Mouse (Mus musculus): ENCODE data around the gene Mettl21a.
"Not testable (repeated sequence)": the region's sequence is repeated elsewhere in the genome, so short reads cannot be mapped to it uniquely, and the experiment has no call there.

Mettl21a gene

DNA sequence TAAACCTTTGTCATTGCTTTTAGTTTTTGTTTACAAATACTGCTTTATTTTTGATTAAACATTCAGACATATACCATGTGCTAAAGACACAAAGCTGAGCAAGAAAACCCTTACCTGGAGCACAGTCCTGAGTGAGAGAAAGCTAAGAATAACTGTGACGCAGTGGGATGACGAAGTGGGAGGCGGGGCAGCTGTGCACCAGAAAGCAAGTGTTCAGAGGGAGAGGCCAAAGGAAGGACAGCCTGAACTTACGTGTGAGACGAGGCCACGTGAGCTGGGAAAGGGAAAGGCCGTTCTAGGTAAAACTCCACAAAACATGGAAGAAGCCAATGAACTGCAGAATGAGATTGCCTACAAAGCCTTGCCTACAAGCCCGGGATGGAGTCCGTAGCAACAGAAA is 7.1 kb downstream of the Mettl21a start:
- DNase-seq: no peak

- DNase-seq: no peak
Measured at GRCm38 (mm10) chr1:64609145-64609544, 7.9 kb downstream of the Mettl21a start.

DNA sequence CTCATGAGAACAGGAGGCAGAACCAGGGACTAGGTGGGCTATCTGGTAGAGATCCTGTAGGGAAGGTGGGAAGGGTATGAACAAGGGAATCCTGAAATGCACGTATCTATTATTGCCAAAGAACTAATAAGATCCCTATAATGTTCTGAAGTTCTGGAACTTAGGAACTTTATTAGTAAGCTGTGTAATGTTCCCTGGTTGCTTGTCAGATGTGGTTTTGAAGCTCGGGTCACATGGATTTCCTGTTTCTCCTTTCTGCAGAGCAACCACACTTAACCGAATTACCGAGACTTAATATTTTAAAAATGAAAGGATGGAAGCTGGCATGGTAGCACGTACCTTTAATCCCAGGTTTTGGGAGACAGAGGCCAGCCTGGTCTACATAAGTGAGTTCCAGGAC is 13.7 kb downstream of the Mettl21a start:
- DNase-seq: no peak

- DNase-seq: no peak
Measured at GRCm38 (mm10) chr1:64601242-64601842, 15.7 kb downstream of the Mettl21a start.

DNA sequence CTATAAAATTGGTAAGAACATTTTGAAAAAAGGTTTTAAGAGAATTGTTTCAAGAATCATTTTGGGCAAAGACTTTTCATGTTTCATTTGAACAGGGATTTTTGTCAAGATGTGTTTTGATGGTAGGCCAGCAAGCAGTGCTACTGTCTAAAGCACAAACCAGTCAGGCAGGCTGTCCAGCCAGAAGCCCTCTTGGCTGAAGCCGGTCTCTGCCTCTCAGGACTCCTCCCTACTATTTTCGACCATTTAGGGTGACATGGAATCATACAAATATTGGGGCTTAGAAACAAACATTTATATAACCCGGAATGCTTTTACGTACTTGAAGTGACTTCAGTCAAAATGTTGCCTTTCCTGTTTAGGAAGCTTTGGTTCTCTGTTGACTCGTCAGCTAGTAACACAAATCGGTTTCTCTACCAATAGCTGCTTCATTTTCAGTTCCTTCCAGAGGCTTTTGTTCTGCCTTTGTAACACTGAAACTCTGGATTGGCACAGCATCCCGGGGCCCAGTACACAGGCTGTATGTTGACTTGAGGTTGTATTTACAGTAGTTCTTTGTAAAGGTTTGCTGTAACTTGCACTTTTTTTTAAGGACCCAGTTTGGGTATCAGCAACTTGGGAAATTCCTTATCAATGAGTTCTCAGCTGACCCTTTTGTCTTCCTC is 16.5 kb downstream of the Mettl21a start:
- no peak for DNase-seq

- DNase-seq: no peak
Measured at GRCm38 (mm10) chr1:64598926-64599325, 18.1 kb downstream of the Mettl21a start.

GRCm38 (mm10) chr1:64578801-64579200 is 38.2 kb downstream of the Mettl21a start:
- no peak for DNase-seq

DNA sequence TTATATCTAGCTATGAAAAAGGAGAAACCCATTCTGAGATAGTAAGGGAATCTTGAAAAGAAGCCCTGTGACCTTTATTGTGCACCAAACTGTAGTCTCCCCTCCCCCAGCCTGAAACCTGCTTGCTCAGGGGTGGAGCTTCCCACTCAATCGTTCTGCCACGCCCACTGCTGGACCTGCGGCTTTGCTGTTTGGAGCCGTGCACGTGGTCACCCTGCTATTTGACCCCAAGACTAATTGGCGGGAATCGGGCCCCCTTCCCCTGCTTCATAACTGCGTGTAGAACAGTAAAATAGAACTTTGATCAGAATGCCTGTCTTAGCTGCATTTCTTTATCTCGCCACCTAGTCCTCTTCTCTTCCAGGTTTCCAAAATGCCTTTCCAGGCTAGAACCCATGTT is 39.1 kb downstream of the Mettl21a start:
- DNase-seq: not testable (repeated sequence)

DNA sequence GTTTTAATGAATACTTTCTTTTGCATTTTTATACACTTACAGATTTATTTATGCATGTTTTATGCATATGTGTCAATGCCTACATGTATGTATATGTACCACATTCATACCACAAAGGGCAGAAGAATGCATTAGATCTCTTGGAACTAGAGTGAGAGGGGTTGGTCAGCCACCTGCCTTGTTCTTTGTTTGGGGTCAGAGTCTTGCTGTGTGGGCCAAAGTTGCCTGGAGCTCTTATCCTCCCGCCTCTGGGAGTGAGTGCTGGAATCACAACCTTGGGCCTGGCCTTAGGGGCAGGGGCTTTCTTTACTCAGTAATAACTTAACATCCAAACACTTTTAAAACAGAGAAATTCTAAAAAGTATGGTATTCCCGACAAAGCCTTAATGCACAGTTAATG is 40.3 kb downstream of the Mettl21a start:
- DNase-seq: no peak

GRCm38 (mm10) chr1:64576022-64576421 is 41.0 kb downstream of the Mettl21a start:
- no peak for DNase-seq

DNA sequence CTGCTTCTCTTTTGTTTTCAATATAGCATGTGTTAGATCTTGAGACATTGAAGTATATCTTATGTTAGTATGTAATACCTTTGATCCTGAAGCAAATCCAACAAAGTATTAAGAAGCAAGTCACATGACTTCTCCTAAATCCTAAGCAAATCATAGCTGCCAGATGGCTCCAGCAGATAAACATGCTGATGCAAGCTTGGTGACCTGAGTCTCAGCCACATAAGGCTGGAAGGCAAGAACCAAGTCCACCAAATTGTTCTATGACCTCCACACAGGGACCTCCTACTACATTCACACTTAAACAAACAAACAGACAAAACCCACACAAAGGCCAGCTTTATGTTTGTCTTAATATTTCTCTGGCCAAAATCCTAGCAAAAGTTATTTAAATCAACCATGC is 48.8 kb downstream of the Mettl21a start:
- DNase-seq: no peak

GRCm38 (mm10) chr1:64560105-64560504 is 56.9 kb downstream of the Mettl21a start:
- no peak for DNase-seq

Measured in kidney, adult 11 months (tissue).